Mouse (Mus musculus) embryonic facial prominence, embryonic 14.5 days (tissue): ENCODE data around the gene Cdh4. TPM values are rescaled to one million over a fixed set of nuclear protein-coding genes. Genes with fewer than 3 reads are reported as not detected.

Source experiments
- ATAC-seq: fragments of 200-750 bp; cut with Nextera tagmentation; 2 replicates; pipeline ENCODE4 v1.8.0; 2017; ENCODE audit warnings: low read depth, moderate number of reproducible peaks, moderate TSS enrichment
- DNase-seq: peaks from one replicate; pipeline ENCODE4 v3.0.0-alpha.2; 2015; ENCODE audit warnings: low spot score
- H3K27ac ChIP-seq: fragments of 300-500 bp; sonication (generic); replicated peaks from 2 replicates; pipeline ENCODE4 v1.5.1; 2014; ENCODE audit warnings: low read depth, mild to moderate bottlenecking, low read length, moderate library complexity
- H3K27me3 ChIP-seq: fragments of 300-500 bp; sonication (generic); replicated peaks from 2 replicates; pipeline ENCODE4 v1.6.1; 2014; ENCODE audit warnings: low read length; ENCODE audit not compliant: control insufficient read depth, insufficient read depth
- H3K36me3 ChIP-seq: fragments of 300-500 bp; sonication (generic); 2 replicates; pipeline ENCODE4 v1.6.1; 2014; ENCODE audit warnings: low read length, mixed read lengths; ENCODE audit not compliant: control insufficient read depth, insufficient read depth
- H3K4me1 ChIP-seq: fragments of 300-500 bp; sonication (generic); 2 replicates; pipeline ENCODE4 v1.6.1; 2014; ENCODE audit warnings: antibody characterized with exemption, low read length; ENCODE audit not compliant: control insufficient read depth, insufficient read depth
- H3K4me2 ChIP-seq: fragments of 300-500 bp; sonication (generic); 2 replicates; pipeline ENCODE4 v1.6.1; 2014; ENCODE audit warnings: low read depth, mild to moderate bottlenecking, low read length, moderate library complexity, mixed read lengths
- H3K4me3 ChIP-seq: fragments of 300-500 bp; sonication (generic); 2 replicates; pipeline ENCODE4 v1.5.1; 2014; ENCODE audit warnings: low read depth, mild to moderate bottlenecking, low read length
- H3K9ac ChIP-seq: fragments of 300-500 bp; sonication (generic); 2 replicates; pipeline ENCODE4 v1.6.1; 2014; ENCODE audit warnings: low read depth, mild to moderate bottlenecking, low read length, moderate library complexity, mixed read lengths
- H3K9me3 ChIP-seq: fragments of 300-500 bp; sonication (generic); 2 replicates; pipeline ENCODE4 v1.6.1; 2016; ENCODE audit warnings: low read length; ENCODE audit not compliant: control insufficient read depth
- whole genome bisulfite sequencing: fragments of 180-500 bp; shearing (Covaris S2); extraction: QIAGEN DNeasy Blood & Tissue Kit; methylation state at CpG from one replicate; pipeline ENCODE4 v1.1.7; 2014; 5-methylcytosine and 5-hydroxymethylcytosine counted together
- polyA plus RNA-seq: library from polyadenylated mRNA; unstranded; fragments of >200 nt; fragmentation: Nextera tagmentation; extraction: Ambion mirVana; gene quantifications from 2 replicates; pipeline ENCODE4 v1.2.1, GENCODE M21; 2014

Gene Cdh4
- polyA plus RNA-seq, 1 experiment from 2014 or later = 9.2 TPM

DNA sequence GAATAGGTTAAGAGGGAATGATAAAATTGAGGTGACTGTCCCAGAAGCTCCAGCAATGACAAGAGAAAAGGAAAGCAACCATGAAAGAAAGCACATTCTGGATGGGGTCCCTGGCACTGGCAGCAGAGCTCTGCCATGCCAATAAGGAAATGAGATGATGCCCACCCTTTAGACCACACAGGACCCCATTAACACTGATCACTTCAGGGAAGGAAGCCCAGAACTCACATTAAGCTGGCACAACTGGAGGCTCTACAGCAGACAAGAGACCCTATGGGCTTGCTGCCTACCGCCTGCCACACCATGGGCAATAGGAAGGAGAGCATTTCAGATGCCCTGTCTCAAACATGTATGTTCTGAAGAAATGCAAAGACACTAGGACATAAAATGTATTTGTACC, 499.5 kb downstream of the Cdh4 start:
- DNase-seq = no peak
- Histone ChIP-seq H3K27ac (no peak overlapping the region), H3K27me3 (no peaks in the 10 kb centered on the region), H3K4me2 (no peak overlapping the region), H3K4me1 (0 out of 2 replicates have a peak, but pooled peaks cover 3% of the 10 kb centered on the region), H3K9me3 (no peaks in the 10 kb centered on the region), H3K36me3 (no peaks in the 10 kb centered on the region), H3K9ac (no peak overlapping the region), H3K4me3 (no peak overlapping the region)
- whole genome bisulfite sequencing = 100% methylated on average over 1 of the region's 1 CpGs
- no peak for ATAC-seq

- 33% methylated on average over 4 of the region's 4 CpGs for WGBS
- no peak overlapping the region for H3K9ac ChIP-seq
- H3K27me3 ChIP-seq = no peaks in the 10 kb centered on the region
- no peak overlapping the region for H3K4me2 ChIP-seq
- ATAC-seq = no peak
- no peak overlapping the region for H3K4me3 ChIP-seq
- H3K4me1 ChIP-seq = 0 out of 2 replicates have a peak, but pooled peaks cover under 1% of the 10 kb centered on the region
- H3K36me3 ChIP-seq = no peaks in the 10 kb centered on the region
- no peak for DNase-seq
- H3K9me3 ChIP-seq = no peaks in the 10 kb centered on the region
- H3K27ac ChIP-seq = no peak overlapping the region
These were observed 502.8 kb downstream of the Cdh4 start for GRCm38 (mm10) chr2:179945051-179945450.

GRCm38 (mm10) chr2:179946496-179946895, 504.3 kb downstream of the Cdh4 start:
- DNase-seq (no peak), ATAC-seq (no peak)
- Histone ChIP-seq H3K4me3 (no peak overlapping the region), H3K27ac (no peak overlapping the region), H3K4me1 (no peaks in the 10 kb centered on the region), H3K9me3 (no peaks in the 10 kb centered on the region), H3K27me3 (no peaks in the 10 kb centered on the region), H3K9ac (no peak overlapping the region), H3K36me3 (no peaks in the 10 kb centered on the region), H3K4me2 (no peak overlapping the region)
- 86% methylated on average over 6 of the region's 6 CpGs for WGBS

- H3K27ac ChIP-seq = no peak overlapping the region
- H3K9ac ChIP-seq = no peak overlapping the region
- no peaks in the 10 kb centered on the region for H3K36me3 ChIP-seq
- no peak overlapping the region for H3K4me2 ChIP-seq
- H3K4me1 ChIP-seq = no peaks in the 10 kb centered on the region
- no peak; the same call in 1 of the 2 replicates for ATAC-seq
- no peak for DNase-seq
- H3K27me3 ChIP-seq = no peaks in the 10 kb centered on the region
- no peak overlapping the region for H3K4me3 ChIP-seq
- H3K9me3 ChIP-seq = no peaks in the 10 kb centered on the region
- WGBS = 63% methylated on average over 5 of the region's 5 CpGs
These were observed 505.4 kb downstream of the Cdh4 start for GRCm38 (mm10) chr2:179947607-179948006.

- ATAC-seq = no peak
- 85% methylated on average over 5 of the region's 5 CpGs for WGBS
- H3K9me3 ChIP-seq = no peaks in the 10 kb centered on the region
- H3K27ac ChIP-seq = no peak overlapping the region
- no peak overlapping the region for H3K4me3 ChIP-seq
- no peak for DNase-seq
- H3K27me3 ChIP-seq = no peaks in the 10 kb centered on the region
- H3K4me2 ChIP-seq = no peak overlapping the region
- H3K4me1 ChIP-seq = no peaks in the 10 kb centered on the region
- H3K36me3 ChIP-seq = no peaks in the 10 kb centered on the region
- no peak overlapping the region for H3K9ac ChIP-seq
These were observed 506.6 kb downstream of the Cdh4 start for GRCm38 (mm10) chr2:179948820-179949219.
